Mouse (Mus musculus): ENCODE results near the gene Was. TPM values are rescaled to one million over a fixed set of nuclear protein-coding genes. Genes with fewer than 3 reads are reported as not detected.

Was gene
- 0.24 and 0.33 TPM in 2 replicates for polyA plus RNA-seq (2015; fragmentation: Nextera tagmentation; extraction: Ambion mirVana)

DNA sequence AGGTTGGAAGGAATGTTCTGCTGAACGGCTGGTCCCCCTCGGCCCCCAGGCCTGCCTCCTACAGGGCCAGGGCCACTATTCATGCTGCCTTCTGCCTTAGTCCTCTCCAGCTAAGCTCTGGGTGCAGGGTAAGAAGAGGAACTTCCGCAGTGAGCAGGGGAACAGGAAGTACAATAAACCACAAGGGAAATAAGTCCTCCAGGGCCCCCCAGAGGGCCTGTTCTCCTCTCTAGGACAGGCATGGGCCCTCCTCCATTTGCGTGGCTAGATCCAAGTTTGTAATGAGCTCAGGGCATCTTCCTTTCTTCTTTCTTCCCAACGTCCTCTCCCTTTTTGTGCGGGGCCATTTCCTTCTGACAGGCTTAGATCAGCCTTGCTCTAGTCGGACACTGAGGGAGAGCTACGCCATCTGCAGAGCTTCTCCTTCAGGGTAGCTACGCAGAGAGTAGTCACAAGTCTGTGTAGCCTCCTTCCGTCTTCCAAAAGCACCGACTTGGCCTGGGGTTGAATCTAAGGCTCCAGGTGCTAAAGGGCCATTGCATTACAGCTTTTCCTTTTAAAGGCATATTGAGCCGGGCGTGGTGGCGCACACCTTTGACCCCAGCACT, at the start of gene Was:
Gene Was, minus strand, starts transcription at position 153 of the 608 bp plus-strand sequence.
- H3K4me1 ChIP-seq: no peaks in the 10 kb centered on the region
- H3K27me3 ChIP-seq (replicated peaks): no peaks in the 10 kb centered on the region
- H3K9ac ChIP-seq: no peak within 1 kb of the TSS
- no peak for ATAC-seq (ENCODE audit: extremely low read depth, insufficient number of reproducible peaks, low FRiP score, low TSS enrichment)
- 76% methylated on average over 14 of the region's 14 CpGs for WGBS
- no peak within 1 kb of the TSS for H3K4me3 ChIP-seq
- H3K9me3 ChIP-seq: no peaks in the 10 kb centered on the region
- no peak within 1 kb of the TSS for H3K27ac ChIP-seq (replicated peaks)
- no peak within 1 kb of the TSS for H3K4me2 ChIP-seq
- no peaks in the 10 kb centered on the region for H3K36me3 ChIP-seq

DNA sequence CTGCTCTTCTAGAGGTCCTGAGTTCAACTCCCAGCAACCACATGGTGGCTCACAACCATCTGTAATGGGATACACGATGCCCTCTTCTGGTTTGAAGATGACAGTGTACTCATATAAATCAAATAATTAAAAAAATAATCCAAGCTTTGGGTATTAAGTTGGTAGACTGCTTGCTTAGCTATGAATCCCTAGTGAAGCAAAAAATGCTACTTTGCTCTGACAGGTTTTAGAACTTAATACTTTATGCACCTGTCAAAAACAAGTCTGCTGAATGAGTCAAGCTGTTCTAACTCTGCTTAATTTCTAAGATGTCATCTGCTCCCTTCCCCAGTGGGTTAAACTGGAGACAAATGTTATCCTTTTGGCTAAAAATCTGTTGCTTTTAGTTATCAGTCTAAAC, 49.2 kb upstream of the Was start:
- WGBS: 48% methylated on average over 1 of the region's 1 CpGs
- ATAC-seq (ENCODE audit: extremely low read depth, insufficient number of reproducible peaks, low FRiP score, low TSS enrichment): no peak
- H3K9me3 ChIP-seq: no peaks in the 10 kb centered on the region
- no peak overlapping the region for H3K27ac ChIP-seq (replicated peaks)
- no peaks in the 10 kb centered on the region for H3K27me3 ChIP-seq (replicated peaks)
- H3K9ac ChIP-seq: no peak overlapping the region
- H3K4me3 ChIP-seq: no peak overlapping the region
- H3K4me2 ChIP-seq: no peak overlapping the region
- H3K4me1 ChIP-seq: peaks cover 13% of the 10 kb centered on the region
- H3K36me3 ChIP-seq: peaks cover 68% of the 10 kb centered on the region

DNA sequence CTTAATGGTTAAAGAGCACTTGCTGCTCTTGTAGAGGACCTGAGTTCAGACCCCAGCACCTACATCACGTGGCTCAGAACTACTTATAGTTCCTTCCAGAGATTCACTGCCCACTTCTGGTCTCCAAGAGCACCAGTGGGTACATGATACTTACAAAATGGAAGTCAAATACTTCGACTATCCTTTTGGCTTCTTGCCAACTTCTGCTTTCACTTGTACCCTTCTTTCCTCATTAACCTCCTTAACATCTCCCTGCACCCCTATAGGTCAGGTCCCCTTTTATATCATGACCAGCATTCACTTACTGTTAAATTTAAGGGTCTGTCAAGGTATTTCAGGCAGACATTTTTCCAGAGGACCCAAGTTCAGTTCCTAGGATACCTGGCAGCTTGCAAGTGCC, 45.6 kb upstream of the Was start:
- Histone ChIP-seq H3K27me3 (replicated peaks) (no peaks in the 10 kb centered on the region), H3K27ac (replicated peaks) (no peak overlapping the region), H3K4me2 (no peak overlapping the region), H3K4me3 (no peak overlapping the region), H3K9me3 (no peaks in the 10 kb centered on the region), H3K4me1 (peaks cover 7% of the 10 kb centered on the region; the same call in 1 of the 2 replicates), H3K36me3 (peaks cover 42% of the 10 kb centered on the region), H3K9ac (no peak overlapping the region)
- ATAC-seq (ENCODE audit: extremely low read depth, insufficient number of reproducible peaks, low FRiP score, low TSS enrichment): no peak
- 49% methylated on average over 2 of the region's 2 CpGs for WGBS

DNA sequence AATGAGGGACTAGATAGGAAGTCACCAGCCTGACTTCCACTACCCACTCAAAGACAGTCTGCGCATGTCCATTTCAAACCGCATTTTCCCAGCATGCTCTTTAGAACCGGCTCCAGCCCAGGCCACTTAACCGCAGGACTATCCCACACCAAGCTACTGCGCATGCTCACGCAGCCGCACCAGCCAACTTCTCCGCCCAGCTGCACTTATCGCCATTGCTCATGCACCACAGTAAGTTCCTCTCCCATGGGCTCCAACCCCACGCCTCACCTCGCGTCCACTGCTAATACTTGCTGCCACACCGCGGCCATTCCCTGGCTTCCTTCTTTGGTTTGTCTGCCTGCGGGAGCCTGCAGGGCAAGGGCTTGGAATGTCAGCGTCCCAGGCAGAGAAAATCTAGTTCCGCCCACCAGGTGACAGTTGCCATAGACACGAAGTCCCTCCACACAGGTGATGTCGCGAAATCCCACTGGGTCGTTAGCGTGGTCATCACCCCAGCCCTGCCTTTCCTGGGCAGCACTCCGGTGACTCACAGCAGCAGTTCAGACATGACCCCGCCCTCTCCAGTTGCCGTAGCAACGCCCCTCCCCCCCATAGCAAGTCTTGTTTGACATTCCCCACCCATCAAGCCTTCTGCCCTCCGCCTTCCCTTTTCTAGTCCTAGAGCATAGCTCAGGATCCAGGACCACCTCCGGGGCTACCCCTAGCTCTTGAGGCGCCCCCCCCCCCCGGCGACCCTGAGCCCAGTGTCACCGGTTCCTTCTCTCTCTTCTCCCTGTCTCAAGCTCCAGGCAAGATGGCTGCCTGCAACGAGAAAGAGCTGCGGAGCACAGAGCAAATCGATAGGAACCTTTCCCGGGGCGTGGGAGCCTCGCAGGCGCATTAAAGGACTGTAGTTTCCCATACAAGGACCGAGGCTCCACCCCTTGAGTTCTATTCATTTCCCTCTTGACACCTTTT, 42.0 kb upstream of the Was start, which contains the start of gene Wdr13:
Gene Wdr13, minus strand, starts transcription at position 876 of the 960 bp plus-strand sequence.
- H3K4me1 ChIP-seq: peaks cover 7% of the 10 kb centered on the region; the same call in 1 of the 2 replicates

DNA sequence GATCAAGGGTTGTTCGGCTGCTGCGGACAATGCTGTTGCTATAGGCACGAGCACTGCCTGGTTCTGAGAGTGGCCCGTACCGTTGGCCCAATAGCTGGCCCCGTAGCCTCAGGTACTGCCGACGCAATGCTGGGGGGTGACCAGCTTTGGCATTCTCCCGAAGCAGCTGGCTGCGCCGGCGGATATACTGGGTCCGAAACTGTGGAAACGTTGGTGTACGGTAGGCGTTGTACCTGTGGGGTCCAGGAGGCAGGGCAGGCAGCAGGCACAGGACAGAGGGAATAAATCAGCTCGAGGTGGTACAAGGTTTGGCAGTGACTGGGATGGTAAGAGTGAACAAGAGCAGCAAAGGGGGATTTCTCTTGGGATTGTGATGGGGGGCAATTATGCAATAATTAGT, 41.1 kb upstream of the Was start:
- H3K9ac ChIP-seq: peak overlapping the region; percentile 81; the same call in 1 of the 2 replicates
- ATAC-seq (ENCODE audit: extremely low read depth, insufficient number of reproducible peaks, low FRiP score, low TSS enrichment): no peak
- H3K4me3 ChIP-seq: peak overlapping the region; percentile 64
- H3K4me2 ChIP-seq: peak overlapping the region; percentile 69
- H3K36me3 ChIP-seq: peaks cover 40% of the 10 kb centered on the region
- no peaks in the 10 kb centered on the region for H3K9me3 ChIP-seq
- WGBS: 85% methylated on average over 17 of the region's 17 CpGs
- no peaks in the 10 kb centered on the region for H3K27me3 ChIP-seq (replicated peaks)
- H3K27ac ChIP-seq (replicated peaks): peak overlapping the region; percentile 98
- H3K4me1 ChIP-seq: peaks cover 7% of the 10 kb centered on the region; the same call in 1 of the 2 replicates

More for the DNA sequence above, 42.0 kb upstream of the Was start, which contains the start of gene Wdr13:
- peak; percentile 90 for ATAC-seq (ENCODE audit: extremely low read depth, insufficient number of reproducible peaks, low FRiP score, low TSS enrichment)
- 5% methylated on average over 40 of the region's 40 CpGs for WGBS
- Histone ChIP-seq H3K27ac (replicated peaks) (peak within 1 kb of the TSS; percentile 98), H3K36me3 (peaks cover 36% of the 10 kb centered on the region), H3K9me3 (no peaks in the 10 kb centered on the region), H3K4me3 (peak within 1 kb of the TSS; percentile 64), H3K9ac (peak within 1 kb of the TSS; percentile 81), H3K4me2 (peak within 1 kb of the TSS; percentile 69), H3K27me3 (replicated peaks) (no peaks in the 10 kb centered on the region)

DNA sequence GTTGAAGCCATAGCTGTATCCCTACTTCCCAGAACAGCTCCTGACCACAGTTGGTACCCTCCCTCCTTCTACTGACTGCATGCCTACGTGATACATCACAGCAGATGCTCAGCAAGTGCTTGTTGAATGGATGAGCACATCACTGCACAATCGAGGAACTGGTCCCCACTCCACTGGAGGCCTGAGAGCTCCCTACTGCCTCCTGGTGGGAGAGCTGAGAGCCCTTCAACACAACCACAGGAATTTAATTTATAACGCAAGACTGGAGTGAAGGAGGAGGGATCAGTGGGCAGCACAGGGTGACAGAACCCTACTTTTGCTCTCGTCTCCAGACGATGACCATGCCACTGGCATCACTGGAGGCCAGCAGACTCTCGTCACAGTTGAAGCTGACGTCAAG, 34.9 kb upstream of the Was start:
- no peak overlapping the region for H3K27ac ChIP-seq (replicated peaks)
- no peaks in the 10 kb centered on the region for H3K27me3 ChIP-seq (replicated peaks)
- ATAC-seq (ENCODE audit: extremely low read depth, insufficient number of reproducible peaks, low FRiP score, low TSS enrichment): no peak
- H3K4me1 ChIP-seq: no peaks in the 10 kb centered on the region
- peaks cover 60% of the 10 kb centered on the region for H3K36me3 ChIP-seq
- H3K4me2 ChIP-seq: no peak overlapping the region
- H3K9me3 ChIP-seq: no peaks in the 10 kb centered on the region
- 75% methylated on average over 7 of the region's 7 CpGs for WGBS
- no peak overlapping the region for H3K4me3 ChIP-seq
- H3K9ac ChIP-seq: no peak overlapping the region

DNA sequence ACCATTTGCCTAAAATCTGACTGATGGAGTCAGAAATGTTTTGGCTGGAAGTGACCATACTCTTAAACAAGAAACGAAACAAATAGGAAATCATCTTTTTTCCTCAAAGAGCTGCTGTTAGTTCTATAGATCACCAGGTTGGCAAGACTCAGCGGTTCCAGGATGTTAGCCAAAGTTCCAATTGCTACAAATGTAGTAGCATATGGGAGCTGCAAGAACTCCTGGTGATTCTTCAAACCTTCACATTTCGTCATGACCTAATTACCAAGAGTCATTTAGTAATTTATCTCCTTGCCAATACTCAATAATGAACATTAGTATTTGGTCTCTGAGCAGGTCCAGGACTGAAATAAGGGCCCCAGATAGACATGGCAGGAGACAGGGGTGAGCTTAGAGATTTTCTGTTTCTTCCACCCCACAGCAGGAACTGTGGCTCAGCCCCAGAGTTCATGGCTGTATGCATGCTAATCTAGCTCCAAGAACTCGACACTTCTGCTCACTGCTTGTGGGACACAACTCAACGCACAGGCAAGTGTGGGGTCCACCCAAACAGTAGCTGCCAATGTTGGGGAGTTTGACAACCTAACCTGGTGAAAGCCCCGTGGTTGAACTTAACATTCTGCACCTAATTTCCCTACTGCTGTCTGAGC, 33.6 kb upstream of the Was start:
- H3K27me3 ChIP-seq (replicated peaks): no peaks in the 10 kb centered on the region
- 72% methylated on average over 6 of the region's 6 CpGs for WGBS

DNA sequence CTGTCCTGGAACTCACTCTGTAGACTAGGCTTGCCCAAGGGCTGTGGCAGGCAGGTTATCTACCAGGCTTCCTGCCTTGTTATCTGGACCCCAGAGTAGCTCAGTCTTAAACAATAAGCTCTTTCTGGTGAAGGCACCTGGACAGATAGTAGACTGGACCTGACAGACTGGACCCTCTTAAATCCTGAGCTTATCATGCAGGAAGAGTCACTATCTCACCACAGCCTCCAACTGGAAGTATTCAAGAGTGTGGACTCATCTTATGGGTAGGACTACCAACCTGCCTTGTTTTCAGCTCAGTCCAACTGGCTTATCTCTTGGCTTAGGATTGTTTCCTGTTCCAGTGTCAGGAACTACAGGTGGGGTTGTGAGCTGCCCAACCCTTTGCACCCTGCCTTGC, 27.0 kb upstream of the Was start:
- Histone ChIP-seq H3K9me3 (no peaks in the 10 kb centered on the region), H3K36me3 (0 out of 2 replicates have a peak, but pooled peaks cover 5% of the 10 kb centered on the region), H3K27ac (replicated peaks) (no peak overlapping the region), H3K27me3 (replicated peaks) (no peaks in the 10 kb centered on the region), H3K4me1 (no peaks in the 10 kb centered on the region), H3K9ac (no peak overlapping the region), H3K4me2 (no peak overlapping the region), H3K4me3 (no peak overlapping the region)
- no peak for ATAC-seq (ENCODE audit: extremely low read depth, insufficient number of reproducible peaks, low FRiP score, low TSS enrichment)

More for the DNA sequence above, 33.6 kb upstream of the Was start:
- peaks cover 52% of the 10 kb centered on the region for H3K36me3 ChIP-seq
- no peaks in the 10 kb centered on the region for H3K4me1 ChIP-seq
- no peak for ATAC-seq (ENCODE audit: extremely low read depth, insufficient number of reproducible peaks, low FRiP score, low TSS enrichment)
- H3K9me3 ChIP-seq: no peaks in the 10 kb centered on the region
- no peak overlapping the region for H3K4me2 ChIP-seq
- no peak overlapping the region for H3K9ac ChIP-seq
- H3K4me3 ChIP-seq: no peak overlapping the region
- H3K27ac ChIP-seq (replicated peaks): no peak overlapping the region

DNA sequence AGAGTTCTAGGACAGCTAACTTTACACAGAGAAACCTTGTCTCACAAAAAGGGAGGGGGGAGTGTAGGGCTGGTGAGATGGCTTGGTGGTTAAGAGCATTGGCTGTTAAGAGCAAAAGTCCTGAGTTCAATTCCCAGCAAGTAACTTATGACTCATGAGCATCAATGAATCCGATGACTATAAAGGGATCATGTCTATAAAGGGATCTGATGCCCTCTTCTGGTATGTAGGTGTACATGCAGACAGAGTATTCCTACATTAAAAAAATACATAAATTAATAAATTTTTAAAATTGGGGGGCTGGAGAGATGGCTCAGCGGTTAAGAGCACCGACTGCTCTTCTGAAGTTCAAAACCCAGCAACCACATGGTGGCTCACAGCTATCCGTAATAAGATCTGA, 25.0 kb upstream of the Was start:
- Histone ChIP-seq H3K9me3 (no peaks in the 10 kb centered on the region), H3K4me2 (no peak overlapping the region), H3K27ac (replicated peaks) (no peak overlapping the region), H3K4me1 (no peaks in the 10 kb centered on the region), H3K27me3 (replicated peaks) (no peaks in the 10 kb centered on the region), H3K36me3 (0 out of 2 replicates have a peak, but pooled peaks cover 5% of the 10 kb centered on the region), H3K4me3 (no peak overlapping the region), H3K9ac (no peak overlapping the region)
- no peak for ATAC-seq (ENCODE audit: extremely low read depth, insufficient number of reproducible peaks, low FRiP score, low TSS enrichment)
- WGBS: 64% methylated on average over 4 of the region's 4 CpGs

DNA sequence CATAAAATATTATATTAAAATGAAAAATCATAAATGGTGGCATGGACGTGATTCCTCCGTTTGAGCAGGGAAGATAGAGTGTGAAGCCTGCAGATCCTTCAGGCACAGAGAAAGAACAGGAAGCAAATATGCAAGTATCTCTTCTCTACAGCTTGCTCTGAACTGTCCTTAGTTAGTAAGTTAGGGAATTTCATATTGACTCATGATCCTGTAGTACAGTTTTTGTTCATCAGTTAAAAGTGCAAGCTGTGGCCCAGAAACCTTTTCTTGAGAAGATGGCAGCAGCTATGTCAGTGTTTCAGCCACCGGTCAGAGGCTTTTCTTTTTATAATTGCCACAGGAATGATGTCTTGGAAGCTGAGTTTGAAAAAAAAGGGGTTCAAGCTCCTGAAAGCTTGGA, 14.7 kb upstream of the Was start:
- H3K4me1 ChIP-seq: no peaks in the 10 kb centered on the region
- H3K27me3 ChIP-seq (replicated peaks): no peaks in the 10 kb centered on the region
- no peak overlapping the region for H3K4me3 ChIP-seq
- H3K27ac ChIP-seq (replicated peaks): no peak overlapping the region
- H3K9me3 ChIP-seq: no peaks in the 10 kb centered on the region
- WGBS: 85% methylated on average over 3 of the region's 3 CpGs
- H3K9ac ChIP-seq: no peak overlapping the region
- H3K36me3 ChIP-seq: no peaks in the 10 kb centered on the region
- no peak overlapping the region for H3K4me2 ChIP-seq
- no peak for ATAC-seq (ENCODE audit: extremely low read depth, insufficient number of reproducible peaks, low FRiP score, low TSS enrichment)

DNA sequence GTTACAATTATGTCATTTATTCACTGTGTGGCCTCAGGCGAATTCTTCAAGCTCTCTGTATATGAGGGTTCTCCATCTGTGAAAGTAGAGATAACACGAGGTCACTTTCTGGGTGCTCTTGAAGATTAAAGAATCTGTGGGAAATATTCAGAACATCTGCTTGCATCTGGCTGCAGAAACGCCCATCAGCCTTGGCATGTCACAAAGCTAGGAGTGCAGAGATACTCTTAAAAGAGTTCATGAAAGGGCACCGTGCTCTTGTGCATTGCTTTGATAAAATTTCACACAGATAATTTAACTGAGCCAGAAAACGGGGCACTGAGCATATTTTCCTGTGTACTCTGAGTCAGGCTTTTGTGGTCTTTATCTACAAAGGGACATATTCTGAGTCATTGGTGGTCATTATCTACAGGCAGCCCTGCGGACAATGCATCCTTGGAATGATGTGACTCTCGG, 11.9 kb upstream of the Was start:
- Histone ChIP-seq H3K4me3 (no peak overlapping the region), H3K4me1 (no peaks in the 10 kb centered on the region), H3K27ac (replicated peaks) (no peak overlapping the region), H3K9ac (no peak overlapping the region), H3K4me2 (no peak overlapping the region), H3K36me3 (no peaks in the 10 kb centered on the region), H3K27me3 (replicated peaks) (no peaks in the 10 kb centered on the region), H3K9me3 (no peaks in the 10 kb centered on the region)
- WGBS: 32% methylated on average over 7 of the region's 7 CpGs
- ATAC-seq (ENCODE audit: extremely low read depth, insufficient number of reproducible peaks, low FRiP score, low TSS enrichment): no peak
